Mouse (Mus musculus): ENCODE measurements around the gene Ttc28. TPM values are rescaled to one million over a fixed set of nuclear protein-coding genes. Genes with fewer than 3 reads are reported as not detected.

Ttc28 gene
- polyA plus RNA-seq, 1 experiment from 2014 or later = 2.9 TPM

DNA sequence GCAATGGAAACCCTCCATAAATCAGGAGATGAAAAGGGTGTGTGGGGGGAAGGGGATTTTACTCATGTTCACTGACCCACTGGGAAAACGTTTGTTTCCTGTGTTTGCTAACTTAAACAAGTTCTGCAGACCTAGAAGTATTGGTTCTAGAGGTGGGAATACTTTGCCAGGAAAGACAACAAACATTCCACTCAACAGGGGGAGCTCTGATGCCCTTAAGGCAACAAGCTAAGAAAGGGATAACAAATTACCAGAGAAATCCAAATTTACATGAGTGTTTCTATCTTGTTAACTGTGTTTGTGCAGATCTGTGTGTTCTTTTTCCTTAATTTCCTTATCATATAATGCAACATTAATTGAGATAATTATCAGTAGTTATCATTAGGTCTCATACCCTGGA, 446.2 kb downstream of the Ttc28 start:
- 15% methylated on average over 1 of the region's 1 CpGs for WGBS
- ATAC-seq = no peak
- no peaks in the 10 kb centered on the region; the same call in 1 of the 2 replicates for H3K4me1 ChIP-seq (replicated peaks; ENCODE audit: control insufficient read depth, insufficient read depth, low read length)
- H3K4me2 ChIP-seq (replicated peaks; ENCODE audit: low read depth) = no peak overlapping the region
- no peaks in the 10 kb centered on the region for H3K9me3 ChIP-seq (ENCODE audit: control insufficient read depth)
- no peak overlapping the region for H3K9ac ChIP-seq (ENCODE audit: low read depth, low read length)
- peak; percentile 29 for TF ChIP-seq CTCF (IDR thresholded peaks at IDR 0.05; ENCODE audit: low read depth)
- H3K4me3 ChIP-seq (ENCODE audit: low read depth, low read length) = no peak overlapping the region
- no peak overlapping the region for H3K27ac ChIP-seq (ENCODE audit: low read depth, low read length)
- H3K27me3 ChIP-seq (replicated peaks; ENCODE audit: control insufficient read depth, insufficient read depth, low read length) = no peaks in the 10 kb centered on the region
- H3K36me3 ChIP-seq (ENCODE audit: control insufficient read depth, insufficient read depth) = no peaks in the 10 kb centered on the region

DNA sequence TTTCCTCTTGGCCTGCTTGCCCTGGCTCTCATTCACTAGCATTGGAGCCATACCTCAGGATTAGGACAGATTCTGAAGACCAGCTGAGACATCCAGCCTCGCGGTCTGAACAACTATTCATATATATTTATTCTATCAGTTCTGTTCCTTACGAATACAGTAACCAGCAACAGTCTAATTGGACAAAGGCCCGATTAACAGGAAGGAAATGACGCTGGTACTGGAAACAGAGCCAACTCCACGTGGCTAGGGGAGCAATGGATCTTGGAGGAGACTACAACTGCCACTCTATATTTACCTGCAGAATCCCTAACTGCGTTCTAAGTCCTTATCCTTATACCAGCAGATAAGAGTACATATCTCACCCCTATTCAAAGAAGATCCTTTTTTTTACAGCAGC, 447.8 kb downstream of the Ttc28 start:
- no peaks in the 10 kb centered on the region for H3K27me3 ChIP-seq (replicated peaks; ENCODE audit: control insufficient read depth, insufficient read depth, low read length)
- H3K4me1 ChIP-seq (replicated peaks; ENCODE audit: control insufficient read depth, insufficient read depth, low read length) = no peaks in the 10 kb centered on the region; the same call in 1 of the 2 replicates
- no peak overlapping the region for H3K9ac ChIP-seq (ENCODE audit: low read depth, low read length)
- no peaks in the 10 kb centered on the region for H3K36me3 ChIP-seq (ENCODE audit: control insufficient read depth, insufficient read depth)
- H3K27ac ChIP-seq (ENCODE audit: low read depth, low read length) = no peak overlapping the region
- 66% methylated on average over 7 of the region's 7 CpGs for WGBS
- H3K4me2 ChIP-seq (replicated peaks; ENCODE audit: low read depth) = no peak overlapping the region
- H3K4me3 ChIP-seq (ENCODE audit: low read depth, low read length) = no peak overlapping the region
- ATAC-seq = no peak
- H3K9me3 ChIP-seq (ENCODE audit: control insufficient read depth) = no peaks in the 10 kb centered on the region
- TF ChIP-seq CTCF (IDR thresholded peaks at IDR 0.05; ENCODE audit: low read depth) = no peak

DNA sequence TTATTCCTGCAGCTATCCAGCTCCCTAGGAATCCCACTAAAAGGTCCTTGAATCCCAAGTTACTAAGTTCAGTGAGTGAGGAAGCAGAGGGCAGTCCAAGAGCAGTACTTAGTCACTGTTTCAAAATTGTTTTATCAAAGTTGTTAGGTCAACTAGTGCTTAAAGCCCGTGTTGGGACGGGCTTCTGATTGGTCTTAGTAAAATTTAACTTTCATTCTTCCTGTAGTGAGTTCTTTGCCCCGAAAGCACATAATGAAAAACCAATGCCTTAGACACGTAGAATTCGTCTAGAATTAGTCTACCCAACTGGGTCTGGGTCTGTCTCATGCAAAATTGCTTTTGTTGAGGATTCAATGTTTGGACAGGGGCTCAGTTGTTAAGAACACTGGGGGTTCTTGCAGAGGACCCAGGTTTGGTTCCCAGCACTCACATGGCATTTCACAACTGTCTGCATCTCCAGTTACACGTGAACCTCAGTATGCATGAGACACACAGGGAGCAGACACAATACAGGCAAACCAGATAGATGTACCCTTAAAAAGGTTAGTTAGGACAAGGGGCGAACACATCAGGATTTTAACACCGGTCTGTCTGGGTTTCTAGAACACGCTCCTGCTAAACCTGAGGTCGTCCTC, 450.3 kb downstream of the Ttc28 start:
- TF ChIP-seq CTCF (IDR thresholded peaks at IDR 0.05; ENCODE audit: low read depth) = no peak
- Histone ChIP-seq H3K9ac (ENCODE audit: low read depth, low read length) (peak overlapping the region; percentile 93), H3K4me1 (replicated peaks; ENCODE audit: control insufficient read depth, insufficient read depth, low read length) (no peaks in the 10 kb centered on the region; the same call in 1 of the 2 replicates), H3K9me3 (ENCODE audit: control insufficient read depth) (no peaks in the 10 kb centered on the region), H3K27ac (ENCODE audit: low read depth, low read length) (peak overlapping the region; percentile 57; the same call in 1 of the 2 replicates), H3K36me3 (ENCODE audit: control insufficient read depth, insufficient read depth) (no peaks in the 10 kb centered on the region; the same call in 1 of the 2 replicates), H3K4me2 (replicated peaks; ENCODE audit: low read depth) (peak overlapping the region; percentile 78), H3K27me3 (replicated peaks; ENCODE audit: control insufficient read depth, insufficient read depth, low read length) (no peaks in the 10 kb centered on the region), H3K4me3 (ENCODE audit: low read depth, low read length) (peak overlapping the region; percentile 95)
- 17% methylated on average over 10 of the region's 10 CpGs for WGBS
- peak; percentile 34; the same call in 1 of the 2 replicates for ATAC-seq

DNA sequence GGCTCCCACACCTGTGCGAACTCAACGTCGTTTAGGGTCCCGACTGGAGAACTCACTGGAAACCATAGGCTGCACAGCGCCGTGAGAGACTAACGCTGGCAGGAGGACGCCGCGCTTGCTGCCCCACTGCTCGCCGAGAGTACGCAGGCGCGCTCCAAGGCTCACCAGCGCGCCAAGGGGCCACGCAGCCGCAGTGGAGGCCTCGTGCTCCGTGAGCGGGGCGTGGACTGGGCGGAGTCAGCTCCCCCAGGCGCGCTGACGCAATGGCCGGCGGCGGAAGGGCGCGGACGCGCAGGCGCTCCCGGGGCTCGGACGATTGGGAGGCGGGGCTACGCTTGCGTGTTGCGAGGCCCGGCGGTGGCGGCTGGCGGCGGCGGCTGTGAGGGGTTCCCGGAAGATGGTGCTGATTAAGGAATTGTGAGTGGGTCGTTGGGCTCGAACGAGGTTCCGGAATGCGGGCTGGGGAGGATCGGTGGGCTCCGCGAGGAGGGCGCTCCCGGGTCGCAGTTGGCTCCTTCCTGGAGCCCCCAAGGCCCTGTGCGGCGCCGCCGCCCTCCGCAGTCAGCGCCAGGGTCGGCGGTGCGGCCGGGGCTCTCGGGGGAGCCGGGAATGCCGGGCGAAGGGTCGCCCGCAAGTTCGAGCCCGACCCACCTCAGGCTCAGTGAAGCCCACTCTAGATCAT, 451.0 kb downstream of the Ttc28 start, which contains the start of gene Pitpnb:
Pitpnb (plus strand) TSS at position 347 of the 682 bp plus-strand sequence.
- Histone ChIP-seq H3K4me2 (replicated peaks; ENCODE audit: low read depth) (peak within 1 kb of the TSS; percentile 78), H3K4me1 (replicated peaks; ENCODE audit: control insufficient read depth, insufficient read depth, low read length) (no peaks in the 10 kb centered on the region; the same call in 1 of the 2 replicates), H3K4me3 (ENCODE audit: low read depth, low read length) (peak within 1 kb of the TSS; percentile 95), H3K27ac (ENCODE audit: low read depth, low read length) (peak within 1 kb of the TSS; percentile 57; the same call in 1 of the 2 replicates), H3K9me3 (ENCODE audit: control insufficient read depth) (no peaks in the 10 kb centered on the region), H3K27me3 (replicated peaks; ENCODE audit: control insufficient read depth, insufficient read depth, low read length) (no peaks in the 10 kb centered on the region), H3K9ac (ENCODE audit: low read depth, low read length) (peak within 1 kb of the TSS; percentile 93), H3K36me3 (ENCODE audit: control insufficient read depth, insufficient read depth) (no peaks in the 10 kb centered on the region; the same call in 1 of the 2 replicates)
- ATAC-seq = peak; percentile 98
- WGBS = under 1% methylated on average over 77 of the region's 78 CpGs
- peak; percentile 43; the same call in 1 of the 2 replicates for TF ChIP-seq CTCF (IDR thresholded peaks at IDR 0.05; ENCODE audit: low read depth)

DNA sequence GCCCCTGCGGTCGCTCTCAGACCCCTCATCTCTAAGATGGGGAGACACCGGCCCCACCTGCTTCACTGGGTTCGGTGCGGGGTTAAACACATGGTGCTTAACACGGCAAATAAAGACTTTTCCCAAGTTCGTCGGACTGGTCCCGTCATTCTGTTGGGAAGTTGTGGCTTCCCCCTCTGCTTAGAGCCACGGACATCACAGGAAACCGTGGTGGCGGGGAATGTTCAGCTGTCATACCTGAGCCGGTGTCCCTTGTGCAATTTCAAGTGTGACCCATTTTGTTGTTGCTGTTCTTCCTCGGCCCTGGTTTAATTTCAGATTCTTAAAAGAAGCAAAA, 451.5 kb downstream of the Ttc28 start:
- ATAC-seq = no peak
- Histone ChIP-seq H3K4me3 (ENCODE audit: low read depth, low read length) (peak overlapping the region; percentile 95), H3K9ac (ENCODE audit: low read depth, low read length) (peak overlapping the region; percentile 93), H3K27ac (ENCODE audit: low read depth, low read length) (peak overlapping the region; percentile 54; the same call in 1 of the 2 replicates), H3K36me3 (ENCODE audit: control insufficient read depth, insufficient read depth) (no peaks in the 10 kb centered on the region; the same call in 1 of the 2 replicates), H3K4me1 (replicated peaks; ENCODE audit: control insufficient read depth, insufficient read depth, low read length) (no peaks in the 10 kb centered on the region; the same call in 1 of the 2 replicates), H3K9me3 (ENCODE audit: control insufficient read depth) (no peaks in the 10 kb centered on the region), H3K27me3 (replicated peaks; ENCODE audit: control insufficient read depth, insufficient read depth, low read length) (no peaks in the 10 kb centered on the region), H3K4me2 (replicated peaks; ENCODE audit: low read depth) (peak overlapping the region; percentile 78)
- WGBS = under 1% methylated on average over 14 of the region's 14 CpGs
- TF ChIP-seq CTCF (IDR thresholded peaks at IDR 0.05; ENCODE audit: low read depth) = no peak

DNA sequence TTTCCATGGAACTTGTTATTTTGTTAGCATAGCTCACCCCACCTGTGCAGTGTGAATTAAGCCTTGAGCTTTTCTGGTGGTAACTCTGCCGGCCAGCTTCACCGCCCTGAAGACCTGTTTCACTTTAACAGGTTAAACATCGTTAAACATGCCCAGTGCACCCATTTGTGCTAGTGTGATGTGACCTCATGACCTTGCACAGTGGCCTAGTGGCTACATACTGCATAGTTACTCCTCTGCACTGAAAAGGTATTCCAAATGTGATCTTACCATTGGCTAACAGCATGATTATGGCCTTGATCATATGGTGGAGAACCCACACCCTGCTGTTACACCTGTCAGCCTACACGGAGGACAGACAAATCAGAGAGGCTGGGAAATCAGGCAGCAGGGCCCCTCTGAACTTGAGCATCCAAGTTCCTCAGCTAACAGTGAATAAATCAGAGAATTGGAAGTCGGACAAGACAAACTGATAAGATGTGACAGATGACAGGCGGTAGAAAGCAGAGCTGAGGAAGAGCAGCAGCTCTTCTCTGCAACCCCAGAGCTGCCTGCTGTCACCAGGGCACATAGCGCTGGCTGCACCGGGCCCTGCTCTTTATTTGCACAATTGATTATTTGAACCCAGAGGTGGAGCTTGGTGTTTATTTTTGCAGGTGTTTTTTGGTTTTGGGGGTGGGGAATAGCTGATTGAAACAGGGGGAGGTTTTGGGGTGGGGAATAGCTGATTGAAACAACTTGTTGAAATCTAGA, 456.5 kb downstream of the Ttc28 start:
- H3K36me3 ChIP-seq (ENCODE audit: control insufficient read depth, insufficient read depth) = peaks cover 21% of the 10 kb centered on the region
- no peak for ATAC-seq
- no peak overlapping the region for H3K27ac ChIP-seq (ENCODE audit: low read depth, low read length)
- no peak for TF ChIP-seq CTCF (IDR thresholded peaks at IDR 0.05; ENCODE audit: low read depth)
- no peaks in the 10 kb centered on the region for H3K4me1 ChIP-seq (replicated peaks; ENCODE audit: control insufficient read depth, insufficient read depth, low read length)
- no peak overlapping the region for H3K4me3 ChIP-seq (ENCODE audit: low read depth, low read length)
- no peaks in the 10 kb centered on the region for H3K27me3 ChIP-seq (replicated peaks; ENCODE audit: control insufficient read depth, insufficient read depth, low read length)
- H3K4me2 ChIP-seq (replicated peaks; ENCODE audit: low read depth) = no peak overlapping the region
- H3K9me3 ChIP-seq (ENCODE audit: control insufficient read depth) = no peaks in the 10 kb centered on the region
- 54% methylated on average over 8 of the region's 8 CpGs for WGBS
- no peak overlapping the region for H3K9ac ChIP-seq (ENCODE audit: low read depth, low read length)

MicroRNA genes within 50 kb of the gene (microRNA counts, 519-probe panel; counts per million panel counts)
- 2,107 counts per million, percentile 16 among the panel's probes with 10 or more counts for microRNA mmu-miR-701

Small RNA genes lying within 50 kb of the gene (microRNA-seq; reads per million reads assigned to microRNA genes)
- gene Mir701 = 50.5 reads per million, percentile 41 among the genes with 10 or more reads in this experiment

Other genes starting within 250 kb of the Ttc28 start
- gene Noc4l, start 226.4 kb upstream of the Ttc28 start, polyA plus RNA-seq (2015; fragmentation: Nextera tagmentation; extraction: Ambion mirVana) = 15.8 and 17.2 TPM in 2 replicates
- gene Ddx51, start 226.4 kb upstream of the Ttc28 start, polyA plus RNA-seq (2015; fragmentation: Nextera tagmentation; extraction: Ambion mirVana) = 4.9 and 6.9 TPM in 2 replicates
- gene Ep400, start 109.1 kb upstream of the Ttc28 start, polyA plus RNA-seq (2015; fragmentation: Nextera tagmentation; extraction: Ambion mirVana) = 11.0 and 13.1 TPM in 2 replicates
- 30.5 and 32.1 TPM in 2 replicates for gene Pus1, start 99.1 kb upstream of the Ttc28 start, polyA plus RNA-seq (2015; fragmentation: Nextera tagmentation; extraction: Ambion mirVana)
- 6.0 and 6.4 TPM in 2 replicates for gene Ulk1, start 69.7 kb upstream of the Ttc28 start, polyA plus RNA-seq (2015; fragmentation: Nextera tagmentation; extraction: Ambion mirVana)
- 50.0 and 52.2 TPM in 2 replicates for gene Hscb, start 40.0 kb upstream of the Ttc28 start, polyA plus RNA-seq (2015; fragmentation: Nextera tagmentation; extraction: Ambion mirVana)
- gene Chek2, start 39.8 kb upstream of the Ttc28 start, polyA plus RNA-seq (2015; fragmentation: Nextera tagmentation; extraction: Ambion mirVana) = 10.5 and 12.2 TPM in 2 replicates

All from intestine, postnatal 0 days (tissue).